Mouse (Mus musculus): ENCODE measurements around the gene Tnr.

GRCm38 (mm10) chr1:159764897-159765296 is 241.3 kb downstream of the Tnr start:
- TF ChIP-seq POLR2A (IDR thresholded peaks at IDR 0.05; ENCODE audit: extremely low read depth, insufficient read depth, low read length) (no peak), CTCF (IDR thresholded peaks at IDR 0.05; ENCODE audit: low read depth, low read length) (no peak)

Data from liver, adult 2 months (tissue).